Mouse (Mus musculus): ENCODE measurements around the gene Foxn1.

Gene Foxn1

GRCm38 (mm10) chr11:78327634-78328511 lies 58.5 kb downstream of the Foxn1 start, which contains the start of gene Pigs:
TSS of gene Pigs (plus strand) at chr11:78328415.
- DNase-seq (ENCODE audit: low read depth, low spot score), result peak; percentile 90

GRCm38 (mm10) chr11:78327215-78327614 lies 59.1 kb downstream of the Foxn1 start:
- no peak for DNase-seq (ENCODE audit: low read depth, low spot score)

- no peak for DNase-seq (ENCODE audit: low read depth, low spot score)
These were observed 61.4 kb downstream of the Foxn1 start for GRCm38 (mm10) chr11:78324965-78325364.

- DNase-seq (ENCODE audit: low read depth, low spot score), result no peak
These were observed 62.2 kb downstream of the Foxn1 start for GRCm38 (mm10) chr11:78324000-78324785.

GRCm38 (mm10) chr11:78322860-78323259 lies 63.5 kb downstream of the Foxn1 start, which contains the start of gene Aldoc:
TSS of gene Aldoc (plus strand) at chr11:78322968.
- DNase-seq (ENCODE audit: low read depth, low spot score), result peak; percentile 62

- DNase-seq (ENCODE audit: low read depth, low spot score), result no peak
These were observed 64.1 kb downstream of the Foxn1 start for GRCm38 (mm10) chr11:78322076-78322831.

GRCm38 (mm10) chr11:78318411-78318810 lies 67.9 kb downstream of the Foxn1 start:
- no peak for DNase-seq (ENCODE audit: low read depth, low spot score)

GRCm38 (mm10) chr11:78313662-78314061 lies 72.7 kb downstream of the Foxn1 start:
- no peak for DNase-seq (ENCODE audit: low read depth, low spot score)

- DNase-seq (ENCODE audit: low read depth, low spot score), result no peak
These were observed 75.4 kb downstream of the Foxn1 start for GRCm38 (mm10) chr11:78310861-78311511.
